Mouse (Mus musculus): ENCODE measurements around the gene Znfx1.

DNA sequence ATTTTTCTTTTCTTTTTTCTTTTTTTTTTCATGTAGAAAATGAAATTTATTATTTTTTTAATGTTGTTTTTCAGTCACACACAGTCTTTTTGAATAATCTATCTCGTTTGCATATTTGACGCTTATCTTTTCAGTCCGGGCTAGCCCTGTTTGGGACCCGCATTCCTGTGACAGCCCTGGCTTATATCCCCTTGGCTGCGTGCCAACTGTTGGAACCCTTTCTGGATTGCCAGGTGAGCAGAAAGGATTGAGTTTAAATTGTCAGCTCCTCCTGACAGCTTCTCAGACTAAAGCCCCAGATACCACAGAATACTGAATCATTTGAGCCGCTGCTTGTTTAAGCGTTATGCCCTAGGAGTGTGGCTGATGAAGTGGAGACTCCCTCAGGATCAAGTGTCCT lies 40.7 kb upstream of the Znfx1 start:
- TF ChIP-seq POLR2A (IDR thresholded peaks at IDR 0.05; ENCODE audit: insufficient read depth, low read depth, low read length) (no peak), CTCF (IDR thresholded peaks at IDR 0.05) (no peak), EP300 (IDR thresholded peaks at IDR 0.05; ENCODE audit: insufficient read depth, low read depth, low read length) (no peak)

All from heart, adult 2 months (tissue).